Mouse (Mus musculus) lung, adult 2 months (tissue): ENCODE measurements around the gene Cenps.

Experiments used
- CTCF ChIP-seq: fragments of 200-500 bp; IDR thresholded peaks from 2 replicates; pipeline ENCODE4 v1.5.1; 2011; ENCODE audit warnings: mild to moderate bottlenecking, low read length, control low read depth; ENCODE audit not compliant: insufficient read depth
- POLR2A ChIP-seq: fragments of 200-500 bp; IDR thresholded peaks from 2 replicates; pipeline ENCODE4 v1.6.1; 2011; ENCODE audit warnings: low read depth, mild to moderate bottlenecking, control low read depth, low read length, borderline replicate concordance; ENCODE audit errors: extremely low read depth

- TF ChIP-seq CTCF (no peak), POLR2A (no peak)
Measured at GRCm38 (mm10) chr4:149079629-149080028, 57.8 kb downstream of the Cenps start.
